Mouse (Mus musculus): ENCODE data around the gene Il13ra2. TPM values are rescaled to one million over a fixed set of nuclear protein-coding genes. Genes with fewer than 3 reads are reported as not detected.
"Not testable (repeated sequence)": the region's sequence is repeated elsewhere in the genome, so short reads cannot be mapped to it uniquely, and the experiment has no call there.

Il13ra2 gene
- polyA plus RNA-seq (2017; shearing (Covaris generic)): not detected

- ATAC-seq: no peak
These were observed at the start of gene Il13ra2 for GRCm38 (mm10) chrX:147429129-147429528. TSS of gene Il13ra2 (minus strand) at chrX:147429192.

- not testable (repeated sequence) for ATAC-seq
These were observed 24.6 kb upstream of the Il13ra2 start, which contains the start of gene Vmn1r239-ps for GRCm38 (mm10) chrX:147453610-147454009. TSS of gene Vmn1r239-ps (minus strand) at chrX:147453710.

GRCm38 (mm10) chrX:147443386-147443785 lies 14.4 kb upstream of the Il13ra2 start:
- no peak for ATAC-seq

DNA sequence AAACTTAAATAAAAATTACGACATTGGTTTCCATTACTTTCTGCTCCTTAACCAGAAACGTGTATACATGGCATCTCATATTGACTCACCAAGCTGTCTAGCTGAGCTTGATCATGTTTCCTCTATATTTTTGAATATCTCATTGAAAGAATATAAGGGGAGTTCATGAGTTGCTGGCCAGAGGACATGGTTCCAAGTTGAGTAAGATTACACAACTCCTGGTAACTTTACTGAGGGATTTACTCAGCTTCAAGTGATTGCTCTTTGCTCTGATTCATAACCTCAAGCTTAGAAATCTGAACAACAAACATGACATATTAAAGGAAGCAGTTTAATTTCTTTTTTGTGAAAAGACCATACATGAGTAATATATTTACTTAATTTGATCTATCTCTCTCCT lies 6.4 kb upstream of the Il13ra2 start:
- ATAC-seq: no peak

- ATAC-seq: no peak
These were observed 761 bp upstream of the Il13ra2 start for GRCm38 (mm10) chrX:147429753-147430152.

DNA sequence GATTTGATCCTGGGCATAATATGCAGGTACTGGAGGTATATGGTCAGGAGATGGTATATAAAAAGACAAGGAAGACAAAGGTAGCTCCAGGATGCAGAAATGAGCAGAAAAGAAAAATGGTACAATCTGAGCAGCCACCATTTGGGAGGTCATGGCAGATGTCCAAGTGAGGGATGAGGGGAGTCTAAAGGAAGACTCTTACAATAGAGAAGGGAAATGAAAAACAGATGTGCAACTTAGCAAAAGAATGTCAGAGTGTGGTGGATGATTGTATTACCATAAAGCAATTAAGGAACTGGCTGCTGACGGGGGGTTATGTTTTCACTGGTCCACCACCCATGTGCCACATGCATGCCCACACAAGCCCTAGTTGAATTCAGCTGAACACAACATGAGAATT lies 35.5 kb downstream of the Il13ra2 start:
- no peak for ATAC-seq

- ATAC-seq: no peak
These were observed 79.8 kb downstream of the Il13ra2 start for GRCm38 (mm10) chrX:147349167-147349566.

Other genes starting within 250 kb of the Il13ra2 start
- gene Vmn1r239-ps, start 24.5 kb upstream of the Il13ra2 start, polyA plus RNA-seq (2017; shearing (Covaris generic)): not detected
- not detected for gene Lrch2, start 124.9 kb upstream of the Il13ra2 start, polyA plus RNA-seq (2017; shearing (Covaris generic))